Mouse (Mus musculus) cerebellum, adult 2 months (tissue): ENCODE results near the gene Gpsm2. TPM values are rescaled to one million over a fixed set of nuclear protein-coding genes. Genes with fewer than 3 reads are reported as not detected.
A peak's percentile ranks its signal among the peaks of the same experiment; 100 is the strongest.

Source experiments
- DNase-seq, 2 experiments: peaks; one replicate each; pipeline ENCODE4 v3.0.0; 2021
- H3K27ac ChIP-seq: fragments of 200-500 bp; 2 replicates; pipeline ENCODE4 v1.5.1; 2012; ENCODE audit warnings: low read length, control low read depth, inconsistent platforms; ENCODE audit not compliant: insufficient read depth
- H3K27me3 ChIP-seq: fragments of 200-500 bp; 2 replicates; pipeline ENCODE4 v1.6.1; 2012; ENCODE audit warnings: inconsistent platforms, mild to moderate bottlenecking, low read length, moderate library complexity; ENCODE audit not compliant: control insufficient read depth, insufficient read depth
- H3K4me1 ChIP-seq: fragments of 200-500 bp; 2 replicates; pipeline ENCODE4 v1.6.1; 2011; ENCODE audit warnings: low read length; ENCODE audit not compliant: control insufficient read depth, insufficient read depth
- H3K4me3 ChIP-seq: fragments of 200-500 bp; replicated peaks from 2 replicates; pipeline ENCODE3; 2011; ENCODE audit warnings: mild to moderate bottlenecking, low read depth, low read length, control low read depth; ENCODE audit not compliant: insufficient read depth
- CTCF ChIP-seq: fragments of 200-500 bp; IDR thresholded peaks from 2 replicates; pipeline ENCODE4 v1.5.1; 2011; ENCODE audit warnings: low read depth, mild to moderate bottlenecking, control low read depth, low read length, moderate library complexity, borderline replicate concordance; ENCODE audit not compliant: insufficient read depth
- POLR2A ChIP-seq: fragments of 200-500 bp; IDR thresholded peaks from 2 replicates; pipeline ENCODE4 v1.6.1; 2011; ENCODE audit warnings: low read length, control low read depth, borderline replicate concordance; ENCODE audit not compliant: insufficient read depth
- WGBS: fragments of 180-500 bp; shearing (Covaris S2); methylation state at CpG from one replicate; pipeline ENCODE4 v1.1.7; 2018; 5-methylcytosine and 5-hydroxymethylcytosine counted together
- polyA plus RNA-seq: library from polyadenylated mRNA; depleted of rRNA; stranded (reverse); fragments of >200 nt; gene quantifications from 2 replicates; pipeline ENCODE4 v1.2.3, GENCODE M21; 2012; rRNA removed

The Gpsm2 gene
- polyA plus RNA-seq, 1 experiment: 9.3 TPM

DNA sequence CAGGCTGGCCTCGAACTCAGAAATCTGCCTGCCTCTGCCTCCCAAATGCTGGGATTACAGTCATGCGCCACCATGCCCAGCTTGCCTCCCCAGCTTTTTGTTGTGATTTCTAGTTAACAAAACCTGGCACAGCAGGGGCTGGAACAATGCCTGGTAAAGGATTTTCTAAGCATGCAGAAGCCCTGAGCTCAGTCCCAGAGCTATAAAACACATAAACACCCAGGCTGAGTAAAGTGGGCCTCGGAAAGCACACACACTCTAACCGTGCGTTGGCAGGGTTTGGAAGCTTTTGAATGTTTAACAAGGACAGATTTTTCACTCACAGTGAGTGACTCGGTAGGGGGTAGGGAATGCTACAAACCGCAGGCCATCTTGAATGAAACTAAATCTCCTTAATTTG, 76.1 kb downstream of the Gpsm2 start:
- 36% methylated on average over 7 of the region's 7 CpGs for WGBS
- DNase-seq: peak; percentile 30 to 36

DNA sequence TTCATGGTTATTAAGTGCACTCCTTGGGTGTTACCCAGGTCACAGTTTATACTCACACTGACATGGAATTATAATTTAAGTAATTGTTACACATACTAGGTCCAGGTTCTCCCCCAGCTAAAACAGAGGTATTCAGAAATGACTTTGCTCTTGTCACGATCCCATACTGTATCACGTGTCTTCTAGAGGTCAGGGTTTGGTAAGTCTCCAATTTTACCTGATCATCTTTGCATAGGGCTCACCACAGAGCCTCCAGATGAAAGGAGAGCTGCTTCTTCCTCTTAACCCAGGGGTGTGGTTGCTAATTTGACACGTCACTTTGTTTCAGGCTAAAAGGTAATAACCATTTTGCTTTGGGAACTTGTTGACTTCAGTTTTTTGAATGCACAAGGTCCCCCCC, 77.3 kb downstream of the Gpsm2 start:
- TF ChIP-seq POLR2A (no peak), CTCF (no peak)
- H3K4me3 ChIP-seq: no peak overlapping the region
- 93% methylated on average over 3 of the region's 3 CpGs for WGBS

More for the DNA sequence above, 76.1 kb downstream of the Gpsm2 start:
- Histone ChIP-seq H3K27me3 (no peaks in the 10 kb centered on the region), H3K4me3 (no peak overlapping the region), H3K27ac (no peak overlapping the region), H3K4me1 (no peaks in the 10 kb centered on the region)
- no peak for TF ChIP-seq POLR2A
- TF ChIP-seq CTCF: no peak

DNA sequence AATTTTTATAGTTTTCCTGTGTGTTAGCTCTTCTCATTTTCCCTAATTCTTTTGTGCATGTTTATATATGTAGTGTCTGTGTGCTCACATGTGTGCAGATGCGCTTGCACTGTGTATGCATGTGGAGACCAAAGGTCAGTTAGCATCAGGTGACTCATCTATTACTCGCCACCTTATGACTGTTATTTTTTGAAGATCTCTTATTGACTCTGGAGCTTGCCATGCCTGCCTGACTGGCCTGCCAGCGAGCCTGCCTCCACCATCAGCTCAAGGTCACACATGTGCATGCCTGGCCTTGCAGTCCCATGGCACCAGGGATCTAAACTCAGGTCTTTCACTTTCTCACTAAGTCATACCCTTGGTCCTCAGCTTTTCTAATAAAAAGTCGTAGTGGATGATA, 81.1 kb downstream of the Gpsm2 start:
- Histone ChIP-seq H3K27me3 (no peaks in the 10 kb centered on the region), H3K4me3 (no peak overlapping the region), H3K27ac (no peak overlapping the region), H3K4me1 (no peaks in the 10 kb centered on the region)
- no peak for DNase-seq
- TF ChIP-seq CTCF: no peak
- TF ChIP-seq POLR2A: no peak
- 86% methylated on average over 4 of the region's 4 CpGs for WGBS

More for the DNA sequence above, 77.3 kb downstream of the Gpsm2 start:
- no peak overlapping the region for H3K27ac ChIP-seq
- no peaks in the 10 kb centered on the region for H3K27me3 ChIP-seq
- DNase-seq: no peak
- H3K4me1 ChIP-seq: no peaks in the 10 kb centered on the region

DNA sequence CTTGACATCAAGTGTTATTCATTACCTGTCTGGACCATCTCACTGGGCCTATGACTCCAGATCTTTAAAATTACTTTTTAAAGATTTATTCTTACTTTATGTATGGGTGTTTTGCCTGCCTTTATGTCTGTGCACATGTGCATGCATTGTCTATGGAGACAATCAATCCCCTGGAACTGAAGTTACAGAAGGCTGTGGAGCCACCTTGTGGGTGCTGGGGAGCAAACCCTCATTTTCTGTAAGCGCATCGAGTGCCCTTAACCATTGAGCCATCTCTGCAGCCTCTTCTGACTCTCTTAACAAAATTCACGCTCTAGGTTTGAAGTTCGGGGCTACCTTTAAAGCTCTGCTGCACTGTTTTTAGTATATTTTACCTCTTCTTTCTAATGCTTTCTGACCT, 82.7 kb downstream of the Gpsm2 start:
- no peak for TF ChIP-seq POLR2A
- 0 out of 2 replicates have a peak, but pooled peaks have one; percentile 22 for TF ChIP-seq CTCF
- Histone ChIP-seq H3K4me1 (no peaks in the 10 kb centered on the region), H3K27me3 (no peaks in the 10 kb centered on the region), H3K27ac (no peak overlapping the region), H3K4me3 (no peak overlapping the region)
- WGBS: 58% methylated on average over 4 of the region's 4 CpGs
- DNase-seq: no peak

DNA sequence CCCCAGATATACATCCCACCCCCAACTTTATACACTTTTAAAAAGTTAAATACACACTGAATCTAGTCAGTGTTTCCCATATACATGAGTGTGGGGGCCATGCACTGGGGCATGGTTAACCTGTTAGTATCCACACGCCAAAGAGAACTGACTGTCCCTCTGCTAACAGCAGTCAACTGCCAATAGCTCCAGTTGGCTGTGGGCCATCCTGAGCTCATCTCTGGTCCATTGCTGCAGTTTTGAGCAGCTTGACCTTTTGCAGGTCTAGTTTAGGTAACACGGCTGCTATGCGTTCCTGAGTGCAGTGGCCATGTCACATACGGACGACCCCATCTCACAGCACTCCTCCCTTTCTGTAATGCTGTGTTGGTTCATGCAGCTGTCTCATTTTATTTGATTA, 87.3 kb downstream of the Gpsm2 start:
- Histone ChIP-seq H3K4me1 (no peaks in the 10 kb centered on the region), H3K27ac (no peak overlapping the region), H3K27me3 (no peaks in the 10 kb centered on the region), H3K4me3 (no peak overlapping the region)
- TF ChIP-seq POLR2A (no peak), CTCF (no peak)
- peak; percentile 25 to 43 for DNase-seq
- WGBS: 32% methylated on average over 5 of the region's 5 CpGs

Other genes starting within 250 kb of the Gpsm2 start
- gene 1700013F07Rik, start 188.2 kb downstream of the Gpsm2 start, polyA plus RNA-seq: 0.75 and 1.5 TPM in 2 replicates
- 5.4 and 5.8 TPM in 2 replicates for gene 5330417C22Rik, start 185.8 kb downstream of the Gpsm2 start, polyA plus RNA-seq
- 14.7 and 16.7 TPM in 2 replicates for gene Tmem167b, start 159.8 kb downstream of the Gpsm2 start, polyA plus RNA-seq
- gene Taf13, start 150.6 kb downstream of the Gpsm2 start, polyA plus RNA-seq: 37.2 and 51.7 TPM in 2 replicates
- 48.2 and 51.6 TPM in 2 replicates for gene Wdr47, start 131.0 kb downstream of the Gpsm2 start, polyA plus RNA-seq
- gene Clcc1, start 68.4 kb downstream of the Gpsm2 start, polyA plus RNA-seq: 47.2 and 52.2 TPM in 2 replicates
- not detected in 2 replicates for gene Aknad1, start 17.3 kb upstream of the Gpsm2 start, polyA plus RNA-seq
- 32.2 and 32.5 TPM in 2 replicates for gene Stxbp3, start 118.2 kb upstream of the Gpsm2 start, polyA plus RNA-seq
- gene Fndc7, start 167.7 kb upstream of the Gpsm2 start, polyA plus RNA-seq: 0.08 and 0.11 TPM in 2 replicates
- 119 and 121 TPM in 2 replicates for gene Prpf38b, start 189.4 kb upstream of the Gpsm2 start, polyA plus RNA-seq
- gene Henmt1, start 217.6 kb upstream of the Gpsm2 start, polyA plus RNA-seq: 1.0 and 1.3 TPM in 2 replicates
- 0.88 and 1.0 TPM in 2 replicates for gene Gm9857, start 218.1 kb upstream of the Gpsm2 start, polyA plus RNA-seq